Mouse (Mus musculus) testis, adult 2 months (tissue): ENCODE data around the gene Pnliprp2.

ENCODE experiments used
- CTCF ChIP-seq: fragments of 200-500 bp; IDR thresholded peaks from 2 replicates; pipeline ENCODE4 v1.5.1; 2012; ENCODE audit warnings: low read depth, mild to moderate bottlenecking, inconsistent platforms, low read length, moderate library complexity; ENCODE audit not compliant: control insufficient read depth, insufficient read depth, insufficient replicate concordance
- POLR2A ChIP-seq: fragments of 200-500 bp; IDR thresholded peaks from 2 replicates; pipeline ENCODE4 v1.6.1; 2012; ENCODE audit warnings: low read depth, mild to moderate bottlenecking, inconsistent platforms, low read length, moderate library complexity; ENCODE audit not compliant: control insufficient read depth

GRCm38 (mm10) chr19:58815179-58815922 is 55.8 kb downstream of the Pnliprp2 start:
- TF ChIP-seq CTCF (no peak), POLR2A (no peak)
